Mouse (Mus musculus) embryonic facial prominence, embryonic 11.5 days (tissue): ENCODE data around the gene Thoc6. TPM values are rescaled to one million over a fixed set of nuclear protein-coding genes. Genes with fewer than 3 reads are reported as not detected.

Experiments used
- ATAC-seq: fragments of 200-750 bp; cut with Nextera tagmentation; replicated peaks from 2 replicates; pipeline ENCODE4 v1.8.0; 2017; ENCODE audit warnings: low read depth; ENCODE audit not compliant: insufficient number of reproducible peaks, low FRiP score, low TSS enrichment
- DNase-seq: peaks from one replicate; pipeline ENCODE4 v3.0.0-alpha.2; 2015; ENCODE audit warnings: low spot score
- H3K27ac ChIP-seq: fragments of 300-500 bp; sonication (generic); replicated peaks from 2 replicates; pipeline ENCODE4 v1.5.1; 2014; ENCODE audit warnings: mild to moderate bottlenecking, low read depth, low read length, control low read depth
- H3K27me3 ChIP-seq: fragments of 300-500 bp; sonication (generic); 2 replicates; pipeline ENCODE4 v1.6.1; 2014; ENCODE audit warnings: mild to moderate bottlenecking, low read length, moderate library complexity, mixed read lengths; ENCODE audit not compliant: control insufficient read depth, insufficient read depth
- H3K36me3 ChIP-seq: fragments of 300-500 bp; sonication (generic); replicated peaks from 2 replicates; pipeline ENCODE4 v1.6.1; 2014; ENCODE audit warnings: low read depth, mild to moderate bottlenecking, low read length, moderate library complexity, mixed read lengths; ENCODE audit not compliant: control insufficient read depth, insufficient read depth
- H3K4me1 ChIP-seq: fragments of 300-500 bp; sonication (generic); 2 replicates; pipeline ENCODE4 v1.6.1; 2014; ENCODE audit warnings: low read length, mixed read lengths; ENCODE audit not compliant: control insufficient read depth, insufficient read depth
- H3K4me2 ChIP-seq: fragments of 300-500 bp; sonication (generic); 2 replicates; pipeline ENCODE4 v1.6.1; 2014; ENCODE audit warnings: low read depth, mild to moderate bottlenecking, control low read depth, low read length, moderate library complexity
- H3K4me3 ChIP-seq: fragments of 300-500 bp; sonication (generic); 2 replicates; pipeline ENCODE4 v1.5.1; 2014; ENCODE audit warnings: low read depth, low read length, control low read depth
- H3K9ac ChIP-seq: fragments of 300-500 bp; sonication (generic); replicated peaks from 2 replicates; pipeline ENCODE4 v1.6.1; 2014; ENCODE audit warnings: mild to moderate bottlenecking, control low read depth, low read length
- H3K9me3 ChIP-seq: fragments of 300-500 bp; sonication (generic); replicated peaks from 2 replicates; pipeline ENCODE4 v1.6.1; 2016; ENCODE audit warnings: mild to moderate bottlenecking, low read length, inconsistent platforms, mixed read lengths; ENCODE audit not compliant: control insufficient read depth
- WGBS: fragments of 180-500 bp; shearing (Covaris S2); extraction: QIAGEN DNeasy Blood & Tissue Kit; methylation state at CpG from one replicate; pipeline ENCODE4 v1.1.7; 2014; 5-methylcytosine and 5-hydroxymethylcytosine counted together
- polyA plus RNA-seq: library from polyadenylated mRNA; unstranded; fragments of >200 nt; fragmentation: Nextera tagmentation; extraction: Ambion mirVana; gene quantifications from 2 replicates; pipeline ENCODE4 v1.2.1, GENCODE M21; 2014

Thoc6 gene
- polyA plus RNA-seq, 1 experiment from 2014 or later, result 49.3 TPM

GRCm38 (mm10) chr17:23675564-23676281 lies 2.0 kb upstream of the Thoc6 start:
- Histone ChIP-seq H3K9ac (no peak overlapping the region), H3K27ac (no peak overlapping the region), H3K27me3 (peaks cover 24% of the 10 kb centered on the region), H3K9me3 (no peaks in the 10 kb centered on the region), H3K36me3 (no peaks in the 10 kb centered on the region), H3K4me3 (peak overlapping the region; percentile 44), H3K4me1 (peaks cover 3% of the 10 kb centered on the region; the same call in 1 of the 2 replicates), H3K4me2 (peak overlapping the region; percentile 92)
- WGBS, result 12% methylated on average over 15 of the region's 15 CpGs
- ATAC-seq (no peak), DNase-seq (no peak)

GRCm38 (mm10) chr17:23675127-23675526 lies 1.4 kb upstream of the Thoc6 start:
- no peak for DNase-seq
- H3K4me3 ChIP-seq, result no peak overlapping the region

GRCm38 (mm10) chr17:23674271-23674952 lies 730 bp upstream of the Thoc6 start:
- Histone ChIP-seq H3K27me3 (peaks cover 11% of the 10 kb centered on the region), H3K4me2 (peak overlapping the region; percentile 74), H3K4me1 (peaks cover 3% of the 10 kb centered on the region; the same call in 1 of the 2 replicates)

More at GRCm38 (mm10) chr17:23675127-23675526, 1.4 kb upstream of the Thoc6 start:
- H3K27me3 ChIP-seq, result peaks cover 18% of the 10 kb centered on the region
- no peak for ATAC-seq
- H3K9me3 ChIP-seq, result no peaks in the 10 kb centered on the region
- no peak overlapping the region for H3K9ac ChIP-seq
- H3K4me1 ChIP-seq, result peaks cover 3% of the 10 kb centered on the region; the same call in 1 of the 2 replicates
- no peak overlapping the region for H3K4me2 ChIP-seq
- H3K36me3 ChIP-seq, result no peaks in the 10 kb centered on the region
- H3K27ac ChIP-seq, result no peak overlapping the region
- WGBS, result 50% methylated on average over 5 of the region's 5 CpGs

GRCm38 (mm10) chr17:23672761-23673160 lies 921 bp downstream of the Thoc6 start:
- Histone ChIP-seq H3K4me3 (peak overlapping the region; percentile 65; the same call in 1 of the 2 replicates), H3K27ac (no peak overlapping the region), H3K4me2 (peak overlapping the region; percentile 74; the same call in 1 of the 2 replicates), H3K36me3 (peaks cover 3% of the 10 kb centered on the region; the same call in 1 of the 2 replicates), H3K9ac (no peak overlapping the region), H3K27me3 (0 out of 2 replicates have a peak, but pooled peaks cover 2% of the 10 kb centered on the region), H3K4me1 (peaks cover 3% of the 10 kb centered on the region; the same call in 1 of the 2 replicates), H3K9me3 (no peaks in the 10 kb centered on the region)
- ATAC-seq, result no peak
- 66% methylated on average over 3 of the region's 3 CpGs for WGBS
- DNase-seq, result no peak

More at GRCm38 (mm10) chr17:23674271-23674952, 730 bp upstream of the Thoc6 start:
- no peaks in the 10 kb centered on the region for H3K9me3 ChIP-seq
- peak overlapping the region; percentile 52 for H3K9ac ChIP-seq
- DNase-seq (no peak), ATAC-seq (no peak)
- peak overlapping the region; percentile 65 for H3K4me3 ChIP-seq
- peaks cover 3% of the 10 kb centered on the region; the same call in 1 of the 2 replicates for H3K36me3 ChIP-seq
- 38% methylated on average over 9 of the region's 9 CpGs for WGBS
- H3K27ac ChIP-seq, result no peak overlapping the region

- Histone ChIP-seq H3K4me2 (no peak overlapping the region), H3K9ac (no peak overlapping the region), H3K27me3 (no peaks in the 10 kb centered on the region), H3K27ac (no peak overlapping the region), H3K4me1 (peaks cover 3% of the 10 kb centered on the region; the same call in 1 of the 2 replicates), H3K9me3 (no peaks in the 10 kb centered on the region), H3K36me3 (peaks cover 3% of the 10 kb centered on the region; the same call in 1 of the 2 replicates), H3K4me3 (no peak overlapping the region)
- WGBS, result 82% methylated on average over 3 of the region's 3 CpGs
- ATAC-seq (no peak), DNase-seq (no peak)
Measured at GRCm38 (mm10) chr17:23671519-23671918, 2.2 kb downstream of the Thoc6 start.

- Histone ChIP-seq H3K27ac (no peak overlapping the region), H3K36me3 (peaks cover 3% of the 10 kb centered on the region; the same call in 1 of the 2 replicates), H3K4me1 (peaks cover 3% of the 10 kb centered on the region; the same call in 1 of the 2 replicates), H3K9me3 (no peaks in the 10 kb centered on the region), H3K27me3 (no peaks in the 10 kb centered on the region), H3K4me3 (no peak overlapping the region), H3K4me2 (no peak overlapping the region), H3K9ac (no peak overlapping the region)
- WGBS, result 80% methylated on average over 7 of the region's 7 CpGs
- ATAC-seq (no peak), DNase-seq (no peak)
Measured at GRCm38 (mm10) chr17:23670516-23671074, 3.1 kb downstream of the Thoc6 start.

GRCm38 (mm10) chr17:23665511-23665910 lies 8.2 kb downstream of the Thoc6 start:
- peaks cover 14% of the 10 kb centered on the region for H3K27me3 ChIP-seq
- no peak overlapping the region for H3K27ac ChIP-seq
- DNase-seq, result no peak
- peaks cover 3% of the 10 kb centered on the region; the same call in 1 of the 2 replicates for H3K36me3 ChIP-seq
- no peaks in the 10 kb centered on the region for H3K4me1 ChIP-seq
- ATAC-seq, result no peak; the same call in 1 of the 2 replicates
- no peak overlapping the region for H3K4me2 ChIP-seq
- no peaks in the 10 kb centered on the region for H3K9me3 ChIP-seq
- WGBS, result 80% methylated on average over 14 of the region's 14 CpGs
- H3K4me3 ChIP-seq, result no peak overlapping the region
- H3K9ac ChIP-seq, result no peak overlapping the region
